Mouse (Mus musculus): Measurements from ENCODE around the gene Sh3d19. TPM values are rescaled to one million over a fixed set of nuclear protein-coding genes. Genes with fewer than 3 reads are reported as not detected.
A peak's percentile ranks its signal among the peaks of the same experiment; 100 is the strongest.

The Sh3d19 gene
- polyA plus RNA-seq (2015; fragmentation: Nextera tagmentation; extraction: Ambion mirVana), result 24.2 and 29.0 TPM in 2 replicates

DNA sequence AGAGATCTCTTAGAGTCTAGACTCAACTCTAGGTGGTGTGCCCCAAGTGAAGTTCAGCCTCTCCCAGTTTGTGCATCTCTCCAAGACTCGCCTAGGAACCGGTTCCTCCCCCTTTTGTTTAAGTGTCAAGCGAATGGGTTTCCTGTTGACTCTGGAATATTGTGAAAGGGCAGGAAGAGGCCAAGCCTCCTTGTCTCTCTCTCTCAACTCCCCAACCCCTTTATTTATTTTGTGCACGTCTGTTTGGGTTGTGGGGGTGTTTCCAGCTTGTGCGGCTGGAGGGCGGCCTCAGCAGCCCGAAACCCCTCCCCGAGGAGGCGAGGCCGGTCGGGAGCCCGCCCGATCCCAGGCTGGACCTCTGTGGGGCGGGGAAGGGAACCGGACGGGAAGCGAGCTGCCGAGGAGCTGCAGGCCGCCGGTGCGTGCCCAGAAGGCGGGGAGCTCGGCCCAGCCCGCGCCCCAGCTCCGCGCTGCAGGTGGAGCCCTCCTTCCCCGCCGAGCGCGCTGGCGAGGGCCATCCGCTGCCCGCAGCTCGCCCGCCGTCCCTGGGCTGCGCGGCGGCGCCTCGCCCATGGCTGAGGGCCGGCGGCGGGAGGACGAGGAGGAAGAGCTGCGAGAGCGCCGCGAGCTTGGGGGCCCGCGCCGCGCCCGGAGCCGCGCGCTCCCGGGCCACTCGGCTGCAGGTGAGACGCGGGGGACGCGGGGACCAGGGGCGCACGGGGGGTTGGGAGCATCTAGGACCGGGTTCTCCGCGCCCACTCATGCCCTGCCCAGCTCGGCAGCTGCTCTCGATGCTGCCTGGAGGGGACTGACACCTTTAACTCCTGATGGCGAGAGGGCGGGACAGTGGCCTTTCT is at the start of gene Sh3d19:
Sh3d19 (plus strand) TSS at position 368 of the 857 bp plus-strand sequence.
- Histone ChIP-seq H3K4me3 (replicated peaks; ENCODE audit: low read depth, low read length) (peak within 1 kb of the TSS; percentile 93), H3K9me3 (replicated peaks; ENCODE audit: low read length) (no peaks in the 10 kb centered on the region), H3K36me3 (ENCODE audit: insufficient read depth, low read length) (no peaks in the 10 kb centered on the region), H3K4me1 (replicated peaks; ENCODE audit: insufficient read depth, low read length) (no peaks in the 10 kb centered on the region), H3K27me3 (ENCODE audit: insufficient read depth, low read length) (no peaks in the 10 kb centered on the region), H3K9ac (ENCODE audit: low read depth, low read length) (peak within 1 kb of the TSS; percentile 95), H3K4me2 (ENCODE audit: low read length) (peak within 1 kb of the TSS; percentile 90), H3K27ac (peak within 1 kb of the TSS; percentile 95)
- ATAC-seq (replicated peaks; ENCODE audit: low FRiP score, low read depth) (peak; percentile 84), DNase-seq (ENCODE audit: low spot score) (peak; percentile 92)
- TF ChIP-seq CTCF (IDR thresholded peaks at IDR 0.05; ENCODE audit: low read depth), result no peak
- WGBS, result under 1% methylated on average over 34 of the region's 73 CpGs

DNA sequence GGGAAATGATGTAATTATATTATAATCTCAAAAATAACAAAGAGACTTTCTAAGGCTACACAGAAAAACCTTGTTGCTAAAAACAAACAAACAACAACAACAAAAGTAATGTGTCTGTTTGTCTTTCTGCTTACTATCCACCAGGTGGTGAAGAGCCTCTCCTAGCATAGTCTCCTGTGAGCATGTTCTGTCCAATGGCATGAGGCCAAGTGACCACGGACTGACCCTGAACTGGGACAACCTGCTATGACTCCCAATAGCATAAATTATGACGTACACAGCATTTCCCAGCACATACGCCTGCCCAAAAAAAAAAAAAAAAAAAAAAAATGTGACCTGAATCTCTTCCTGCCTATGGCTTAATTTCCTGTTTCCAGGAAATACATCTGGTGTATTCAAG is 48.6 kb upstream of the Sh3d19 start:
- 24% methylated on average over 3 of the region's 3 CpGs for WGBS
- DNase-seq (ENCODE audit: low spot score) (peak; percentile 39), ATAC-seq (replicated peaks; ENCODE audit: low FRiP score, low read depth) (0 out of 2 replicates have a peak, but pooled peaks have one; percentile 49)
- TF ChIP-seq CTCF (IDR thresholded peaks at IDR 0.05; ENCODE audit: low read depth), result peak; percentile 31; the same call in 1 of the 2 replicates
- Histone ChIP-seq H3K27ac (no peak overlapping the region), H3K36me3 (ENCODE audit: insufficient read depth, low read length) (no peaks in the 10 kb centered on the region), H3K4me1 (replicated peaks; ENCODE audit: insufficient read depth, low read length) (no peaks in the 10 kb centered on the region), H3K4me2 (ENCODE audit: low read length) (no peak overlapping the region), H3K9me3 (replicated peaks; ENCODE audit: low read length) (no peaks in the 10 kb centered on the region), H3K4me3 (replicated peaks; ENCODE audit: low read depth, low read length) (no peak overlapping the region), H3K9ac (ENCODE audit: low read depth, low read length) (no peak overlapping the region), H3K27me3 (ENCODE audit: insufficient read depth, low read length) (no peaks in the 10 kb centered on the region)

DNA sequence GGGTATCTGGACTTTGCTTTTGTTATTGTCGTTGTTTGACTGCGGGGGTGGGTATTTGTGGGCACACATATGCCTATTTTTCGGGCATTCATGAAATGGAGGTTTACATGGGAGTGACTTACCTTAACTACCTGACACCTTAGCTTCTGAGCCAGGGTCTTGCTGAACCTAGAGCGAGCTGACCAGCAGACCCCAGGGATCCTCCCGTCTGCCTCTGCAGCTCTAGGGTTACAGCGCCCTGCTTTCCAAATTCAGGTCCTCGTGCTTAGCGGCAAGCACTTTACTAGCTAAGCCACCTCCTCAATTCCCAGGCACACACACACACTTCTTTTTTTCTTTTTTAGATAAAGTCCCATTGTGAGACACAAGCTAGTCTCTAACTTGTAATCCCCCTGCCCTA is 47.6 kb upstream of the Sh3d19 start:
- 63% methylated on average over 8 of the region's 8 CpGs for WGBS
- Histone ChIP-seq H3K27ac (no peak overlapping the region), H3K4me2 (ENCODE audit: low read length) (no peak overlapping the region), H3K4me1 (replicated peaks; ENCODE audit: insufficient read depth, low read length) (no peaks in the 10 kb centered on the region), H3K36me3 (ENCODE audit: insufficient read depth, low read length) (no peaks in the 10 kb centered on the region), H3K27me3 (ENCODE audit: insufficient read depth, low read length) (no peaks in the 10 kb centered on the region), H3K4me3 (replicated peaks; ENCODE audit: low read depth, low read length) (no peak overlapping the region), H3K9me3 (replicated peaks; ENCODE audit: low read length) (no peaks in the 10 kb centered on the region), H3K9ac (ENCODE audit: low read depth, low read length) (no peak overlapping the region)
- ATAC-seq (replicated peaks; ENCODE audit: low FRiP score, low read depth), result no peak
- no peak for DNase-seq (ENCODE audit: low spot score)
- no peak for TF ChIP-seq CTCF (IDR thresholded peaks at IDR 0.05; ENCODE audit: low read depth)

DNA sequence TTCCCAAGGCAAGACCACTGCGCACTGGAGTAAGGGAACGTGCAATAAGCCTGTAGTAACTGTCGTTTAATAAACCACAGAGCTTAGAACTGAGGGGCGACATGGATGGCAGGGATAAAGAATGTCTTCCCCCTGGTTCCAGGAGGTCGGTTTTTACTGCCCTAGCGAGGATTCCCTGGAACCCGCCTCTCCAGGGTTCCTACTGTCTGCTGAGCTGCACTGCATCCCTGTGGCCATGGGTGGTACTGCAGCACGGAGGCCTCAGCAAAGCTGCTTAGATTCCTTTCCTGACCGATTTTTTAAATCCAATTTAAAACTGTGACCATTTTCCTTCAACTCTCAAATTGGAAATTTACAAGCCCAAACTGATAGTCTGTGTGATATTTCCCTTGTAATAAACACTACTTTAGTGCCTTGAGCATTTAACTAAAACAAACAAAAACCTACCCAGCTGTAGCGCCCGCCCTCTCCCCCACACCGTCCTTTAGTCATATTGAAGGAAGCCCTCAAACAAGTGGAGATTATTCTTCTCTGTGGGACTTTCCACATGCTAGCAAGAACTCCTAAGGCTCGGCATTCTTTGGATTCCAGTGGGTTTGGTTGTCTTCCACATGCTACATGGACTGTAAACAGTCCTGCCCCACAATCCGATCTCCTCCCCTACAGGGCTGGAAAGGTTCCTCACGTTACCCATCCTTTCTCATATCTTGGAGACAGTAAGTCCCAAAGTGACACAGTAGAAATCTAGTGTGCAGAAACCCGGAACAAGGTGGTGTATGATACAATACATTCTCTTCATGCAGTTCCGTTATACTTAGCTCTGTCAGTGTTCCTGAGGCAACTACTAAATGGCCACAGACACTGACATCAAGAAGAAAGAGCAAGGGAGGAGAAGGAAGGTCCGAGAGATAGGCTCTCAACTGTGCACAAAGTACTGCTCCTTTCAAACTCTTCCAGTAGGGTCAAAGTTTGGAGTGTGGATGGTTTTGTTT is 46.7 kb upstream of the Sh3d19 start:
- ATAC-seq (replicated peaks; ENCODE audit: low FRiP score, low read depth) (peak; percentile 63; the same call in 1 of the 2 replicates), DNase-seq (ENCODE audit: low spot score) (peak; percentile 89)
- Histone ChIP-seq H3K4me3 (replicated peaks; ENCODE audit: low read depth, low read length) (no peak overlapping the region), H3K27ac (no peak overlapping the region), H3K9ac (ENCODE audit: low read depth, low read length) (no peak overlapping the region), H3K9me3 (replicated peaks; ENCODE audit: low read length) (no peaks in the 10 kb centered on the region), H3K36me3 (ENCODE audit: insufficient read depth, low read length) (no peaks in the 10 kb centered on the region), H3K4me2 (ENCODE audit: low read length) (peak overlapping the region; percentile 11; the same call in 1 of the 2 replicates), H3K27me3 (ENCODE audit: insufficient read depth, low read length) (no peaks in the 10 kb centered on the region), H3K4me1 (replicated peaks; ENCODE audit: insufficient read depth, low read length) (no peaks in the 10 kb centered on the region)
- TF ChIP-seq CTCF (IDR thresholded peaks at IDR 0.05; ENCODE audit: low read depth), result peak; percentile 90
- WGBS, result 33% methylated on average over 18 of the region's 18 CpGs

DNA sequence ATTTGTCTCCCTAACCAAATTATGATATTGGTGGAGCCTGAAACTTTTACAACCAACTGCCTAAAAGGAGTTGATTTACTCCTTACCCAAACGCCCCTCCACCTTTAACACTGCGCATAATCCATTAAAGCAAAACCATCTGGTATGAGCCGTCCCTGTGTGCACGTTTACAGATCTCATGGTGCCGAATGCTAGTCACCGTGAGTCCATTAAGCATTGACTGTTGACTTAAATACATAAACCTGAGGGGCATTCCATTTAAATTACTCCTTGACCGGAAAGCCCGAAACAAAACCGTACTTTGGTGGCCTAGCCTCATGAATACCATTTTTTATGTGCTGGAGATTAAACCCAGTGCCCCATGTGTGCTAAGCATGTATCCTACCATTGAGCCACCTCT is 43.6 kb upstream of the Sh3d19 start:
- H3K4me1 ChIP-seq (replicated peaks; ENCODE audit: insufficient read depth, low read length), result no peaks in the 10 kb centered on the region
- 62% methylated on average over 9 of the region's 9 CpGs for WGBS
- no peaks in the 10 kb centered on the region for H3K27me3 ChIP-seq (ENCODE audit: insufficient read depth, low read length)
- no peak overlapping the region for H3K4me2 ChIP-seq (ENCODE audit: low read length)
- no peaks in the 10 kb centered on the region for H3K36me3 ChIP-seq (ENCODE audit: insufficient read depth, low read length)
- no peak overlapping the region for H3K9ac ChIP-seq (ENCODE audit: low read depth, low read length)
- ATAC-seq (replicated peaks; ENCODE audit: low FRiP score, low read depth), result no peak
- H3K4me3 ChIP-seq (replicated peaks; ENCODE audit: low read depth, low read length), result no peak overlapping the region
- H3K9me3 ChIP-seq (replicated peaks; ENCODE audit: low read length), result no peaks in the 10 kb centered on the region
- no peak for TF ChIP-seq CTCF (IDR thresholded peaks at IDR 0.05; ENCODE audit: low read depth)
- DNase-seq (ENCODE audit: low spot score), result no peak
- H3K27ac ChIP-seq, result no peak overlapping the region

DNA sequence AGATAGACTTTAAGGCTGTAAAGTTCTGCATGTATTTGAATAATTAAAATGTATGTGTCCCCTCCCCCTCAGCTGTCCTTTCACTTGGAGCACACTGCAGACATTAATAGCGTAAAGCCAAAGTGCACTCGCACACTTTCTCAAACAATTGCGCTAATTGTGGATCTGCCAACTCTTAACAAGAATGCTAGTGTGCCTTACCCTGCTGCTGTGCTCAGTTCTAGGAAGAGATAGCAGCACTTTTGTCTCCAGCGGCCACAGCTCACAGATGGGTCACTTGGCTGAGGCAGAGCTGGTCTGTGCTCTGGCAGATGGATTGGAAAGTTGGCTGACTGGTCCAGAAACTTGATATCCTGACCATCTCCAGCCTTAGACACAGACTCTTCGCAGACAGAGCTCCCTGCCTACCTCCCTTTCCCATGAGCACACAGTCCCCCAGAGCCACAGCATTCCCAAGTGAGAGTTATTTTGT is 42.7 kb upstream of the Sh3d19 start:
- ATAC-seq (replicated peaks; ENCODE audit: low FRiP score, low read depth) (no peak), DNase-seq (ENCODE audit: low spot score) (no peak)
- no peak overlapping the region for H3K4me2 ChIP-seq (ENCODE audit: low read length)
- H3K36me3 ChIP-seq (ENCODE audit: insufficient read depth, low read length), result no peaks in the 10 kb centered on the region
- no peak overlapping the region for H3K9ac ChIP-seq (ENCODE audit: low read depth, low read length)
- H3K27me3 ChIP-seq (ENCODE audit: insufficient read depth, low read length), result no peaks in the 10 kb centered on the region
- H3K9me3 ChIP-seq (replicated peaks; ENCODE audit: low read length), result no peaks in the 10 kb centered on the region
- TF ChIP-seq CTCF (IDR thresholded peaks at IDR 0.05; ENCODE audit: low read depth), result no peak
- 76% methylated on average over 5 of the region's 5 CpGs for WGBS
- H3K4me3 ChIP-seq (replicated peaks; ENCODE audit: low read depth, low read length), result no peak overlapping the region
- no peaks in the 10 kb centered on the region for H3K4me1 ChIP-seq (replicated peaks; ENCODE audit: insufficient read depth, low read length)
- no peak overlapping the region for H3K27ac ChIP-seq

Data from kidney, postnatal 0 days (tissue).